Mouse (Mus musculus) heart, adult 2 months (tissue): Measurements from ENCODE around the gene Itga2b.

Experiments used
- CTCF ChIP-seq: fragments of 200-600 bp; IDR thresholded peaks from 2 replicates; pipeline ENCODE4 v1.8.1; 2022; ENCODE audit warnings: antibody characterized with exemption, mild to moderate bottlenecking, moderate library complexity
- POLR2A ChIP-seq: fragments of 200-500 bp; IDR thresholded peaks from 2 replicates; pipeline ENCODE4 v1.6.1; 2011; ENCODE audit warnings: mild to moderate bottlenecking, low read depth, low read length, control low read depth; ENCODE audit not compliant: insufficient read depth

DNA sequence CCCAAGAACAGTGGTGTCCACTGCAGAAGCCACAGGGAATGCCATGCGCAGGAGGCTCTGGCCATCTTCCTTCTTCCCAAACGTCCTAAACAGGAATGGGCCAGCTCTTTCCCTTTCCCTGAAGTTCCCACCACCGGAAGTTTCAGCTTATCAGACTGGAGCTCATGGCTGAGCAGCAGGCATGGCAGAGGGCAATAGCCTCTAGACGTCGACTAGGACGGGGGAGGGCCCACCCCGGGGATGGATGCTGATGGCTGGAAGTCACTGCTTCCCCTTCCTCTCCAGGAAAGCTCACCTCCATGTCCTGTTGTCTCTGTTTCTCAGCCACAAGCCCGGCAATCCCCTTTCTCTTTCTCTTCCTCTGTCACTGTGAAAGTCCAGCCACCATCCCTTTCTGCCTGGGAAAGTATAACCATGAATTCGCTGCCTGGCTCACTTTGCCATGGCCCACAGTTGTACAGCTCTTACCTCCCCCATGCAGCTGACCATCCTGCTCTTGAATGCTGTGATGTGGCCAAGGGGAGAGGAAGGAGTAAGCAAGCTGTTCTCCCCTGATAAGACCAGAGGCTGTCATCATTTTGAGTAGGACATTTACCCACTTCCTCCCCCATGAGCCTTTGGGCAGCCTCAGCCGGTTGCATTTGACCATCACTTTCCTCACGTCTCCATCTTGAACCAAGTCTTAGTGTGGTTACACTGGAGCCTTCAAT, at the start of gene Itga2b:
- no peak for TF ChIP-seq CTCF
- TF ChIP-seq POLR2A = no peak
